Mouse (Mus musculus) gastrocnemius, postnatal 25 days (tissue): ENCODE measurements around the gene Slc25a11. TPM values are rescaled to one million over a fixed set of nuclear protein-coding genes. Genes with fewer than 3 reads are reported as not detected.

Source experiments
- DNase-seq: peaks from one replicate; pipeline ENCODE4 v3.0.0; 2022
- long read RNA-seq, 2 experiments: library from polyadenylated mRNA; stranded (forward); transcript quantifications; one replicate each; pipeline ENCODE4 v2.0.0; 2021
- total RNA-seq, 2 experiments: library from RNA; stranded (reverse); gene quantifications; 1 replicate in 1 of 2; 2 replicates in 1 of 2; pipeline ENCODE4 v1.2.3; 2021

Gene Slc25a11
- 100 to 1,000 TPM; 307 to 310 TPM for total RNA-seq
- long read RNA-seq, experiment 1, transcript Slc25a11-201 (8 exons, 1,711 nt), result major isoform, 536 of 601 reads
- long read RNA-seq, experiment 1, partial matches to known transcripts, result 48 of 601 reads
- long read RNA-seq, experiment 1, other reads (novel, unspliced or antisense), result 17 of 601 reads
- long read RNA-seq, experiment 2, transcript Slc25a11-201 (8 exons, 1,711 nt), result major isoform, 578 of 649 reads
- long read RNA-seq, experiment 2, partial matches to known transcripts, result 18 of 649 reads
- long read RNA-seq, experiment 2, other reads (novel, unspliced or antisense), result 53 of 649 reads

- DNase-seq, result peak; percentile 96
These were observed at the start of gene Slc25a11, which contains the start of gene Rnf167 for GRCm38 (mm10) chr11:70646691-70647650. TSS of gene Slc25a11 (minus strand) at chr11:70647479. TSS of gene Rnf167 (plus strand) at chr11:70647235.

GRCm38 (mm10) chr11:70693504-70693903, 46.2 kb upstream of the Slc25a11 start:
- no peak for DNase-seq

- DNase-seq, result no peak
These were observed 42.3 kb upstream of the Slc25a11 start for GRCm38 (mm10) chr11:70689578-70689977.

GRCm38 (mm10) chr11:70688372-70688771, 41.1 kb upstream of the Slc25a11 start:
- no peak for DNase-seq

- DNase-seq, result peak; percentile 90
These were observed 40.4 kb upstream of the Slc25a11 start, which contains the start of gene Camta2 for GRCm38 (mm10) chr11:70687601-70688199. TSS of gene Camta2 (minus strand) at chr11:70688105.

GRCm38 (mm10) chr11:70686901-70687566, 39.8 kb upstream of the Slc25a11 start:
- no peak for DNase-seq

GRCm38 (mm10) chr11:70683640-70684039, 36.4 kb upstream of the Slc25a11 start:
- no peak for DNase-seq

GRCm38 (mm10) chr11:70681897-70682581, 34.8 kb upstream of the Slc25a11 start:
- DNase-seq, result no peak

- DNase-seq, result no peak
These were observed 33.9 kb upstream of the Slc25a11 start for GRCm38 (mm10) chr11:70681170-70681569.

- no peak for DNase-seq
These were observed 32.6 kb upstream of the Slc25a11 start for GRCm38 (mm10) chr11:70679894-70680293.

- no peak for DNase-seq
These were observed 32.1 kb upstream of the Slc25a11 start for GRCm38 (mm10) chr11:70679361-70679760.

GRCm38 (mm10) chr11:70678576-70678975, 31.3 kb upstream of the Slc25a11 start:
- DNase-seq, result no peak

GRCm38 (mm10) chr11:70678092-70678491, 30.8 kb upstream of the Slc25a11 start:
- no peak for DNase-seq

GRCm38 (mm10) chr11:70674501-70674900, 27.2 kb upstream of the Slc25a11 start:
- DNase-seq, result no peak

- no peak for DNase-seq
These were observed 26.7 kb upstream of the Slc25a11 start for GRCm38 (mm10) chr11:70674014-70674413.

- DNase-seq, result no peak
These were observed 24.2 kb upstream of the Slc25a11 start for GRCm38 (mm10) chr11:70671333-70672047.

- DNase-seq, result no peak
These were observed 23.2 kb upstream of the Slc25a11 start for GRCm38 (mm10) chr11:70670483-70670882.

- peak; percentile 74 for DNase-seq
These were observed 22.5 kb upstream of the Slc25a11 start for GRCm38 (mm10) chr11:70669582-70670345.

GRCm38 (mm10) chr11:70668771-70669505, 21.7 kb upstream of the Slc25a11 start, which contains the start of gene Spag7:
TSS of gene Spag7 (minus strand) at chr11:70669416.
- DNase-seq, result peak; percentile 98
